Mouse (Mus musculus) fibroblast of lung, adult 2 months (primary cell): ENCODE measurements around the gene Hnf4a.

ENCODE experiments used
- DNase-seq: peaks from one replicate; pipeline ENCODE4 v3.0.0-alpha.2; 2011; ENCODE audit warnings: low read depth

Gene Hnf4a

GRCm38 (mm10) chr2:163548822-163549221 is 42.2 kb downstream of the Hnf4a start:
- DNase-seq = no peak

DNA sequence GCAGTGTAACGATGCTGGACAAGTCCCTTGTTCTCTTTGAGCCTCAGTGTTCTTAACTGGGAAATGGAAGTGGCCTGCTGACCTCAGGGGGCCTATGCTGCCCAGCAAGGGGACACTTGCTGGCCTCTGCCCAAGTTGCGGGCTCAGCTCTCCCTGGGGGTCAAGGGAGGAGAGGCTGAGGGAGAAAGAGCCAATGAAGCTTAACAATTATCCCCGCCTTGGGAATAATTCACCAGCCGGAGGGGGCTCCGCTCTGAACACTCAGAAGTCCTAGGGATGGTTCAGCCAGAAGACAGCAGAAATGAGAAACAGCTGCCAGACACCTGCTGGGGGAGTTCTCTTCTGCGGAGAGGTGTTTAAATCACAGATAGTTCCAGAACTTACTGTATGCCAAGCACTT is 43.2 kb downstream of the Hnf4a start:
- DNase-seq = no peak

DNA sequence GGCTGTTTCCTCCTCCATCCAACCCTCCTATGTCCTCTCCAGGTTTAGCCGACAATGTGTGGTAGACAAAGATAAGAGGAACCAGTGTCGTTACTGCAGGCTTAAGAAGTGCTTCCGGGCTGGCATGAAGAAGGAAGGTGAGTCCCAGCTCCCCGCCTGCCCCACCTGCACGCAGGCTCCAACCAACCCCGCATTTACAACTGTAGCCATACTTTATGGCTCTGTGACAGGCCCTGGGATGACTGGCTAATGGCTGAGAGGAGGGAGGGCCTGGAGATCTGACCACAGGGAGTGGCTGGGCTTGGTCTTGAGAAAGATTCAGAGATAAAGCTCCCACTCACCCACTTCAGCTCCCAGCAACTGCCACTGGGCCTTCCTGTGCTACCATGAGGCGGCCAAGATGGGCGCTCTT is 45.9 kb downstream of the Hnf4a start:
- DNase-seq = no peak

DNA sequence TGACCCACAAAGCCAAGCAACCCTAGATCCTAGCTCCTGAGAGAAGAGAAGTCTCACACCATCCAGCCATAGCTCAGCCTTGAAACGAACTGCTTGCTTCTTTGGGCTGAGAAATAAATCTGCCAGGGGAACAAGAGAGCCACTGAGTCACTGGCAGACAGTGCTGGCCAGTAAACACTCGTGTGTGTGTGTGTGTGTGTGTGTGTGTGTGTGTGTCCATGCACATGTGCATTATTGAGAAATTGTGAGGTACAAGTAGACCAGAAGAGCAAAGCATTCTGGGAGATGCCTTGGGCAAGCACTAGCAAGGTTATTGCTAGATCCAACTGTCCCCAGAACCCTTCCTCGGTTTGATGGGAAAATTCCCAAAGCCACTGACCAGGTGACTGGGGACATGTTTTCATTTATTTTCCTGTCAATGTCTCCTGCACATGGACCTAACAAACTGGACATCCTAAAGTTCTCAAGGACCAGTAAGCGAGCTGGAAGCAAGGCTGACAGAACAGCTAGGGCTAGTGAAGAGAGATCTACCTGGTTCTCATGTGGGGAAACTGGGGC is 47.9 kb downstream of the Hnf4a start:
- no peak for DNase-seq

GRCm38 (mm10) chr2:163554996-163555395 is 48.4 kb downstream of the Hnf4a start:
- no peak for DNase-seq

GRCm38 (mm10) chr2:163555417-163555816 is 48.8 kb downstream of the Hnf4a start:
- no peak for DNase-seq

DNA sequence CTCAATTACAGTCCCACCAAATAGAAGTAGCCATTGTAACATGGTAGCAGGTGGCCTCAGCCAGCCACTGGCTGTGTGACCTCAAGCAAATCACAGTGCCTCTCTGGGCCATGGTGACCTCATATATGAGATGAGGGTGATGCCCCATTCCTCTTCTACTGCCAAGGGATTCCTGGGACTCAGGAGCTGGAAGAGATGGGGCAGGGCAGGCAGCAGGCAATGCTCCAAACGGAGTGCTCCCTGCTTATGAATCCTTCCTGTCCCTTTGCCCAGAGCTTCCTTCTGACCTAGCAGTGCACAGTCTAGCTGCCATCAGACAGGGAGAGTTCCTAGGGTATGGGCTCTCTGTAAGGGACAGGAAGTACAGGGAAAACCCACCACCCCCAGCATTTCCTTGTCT is 51.9 kb downstream of the Hnf4a start:
- no peak for DNase-seq

DNA sequence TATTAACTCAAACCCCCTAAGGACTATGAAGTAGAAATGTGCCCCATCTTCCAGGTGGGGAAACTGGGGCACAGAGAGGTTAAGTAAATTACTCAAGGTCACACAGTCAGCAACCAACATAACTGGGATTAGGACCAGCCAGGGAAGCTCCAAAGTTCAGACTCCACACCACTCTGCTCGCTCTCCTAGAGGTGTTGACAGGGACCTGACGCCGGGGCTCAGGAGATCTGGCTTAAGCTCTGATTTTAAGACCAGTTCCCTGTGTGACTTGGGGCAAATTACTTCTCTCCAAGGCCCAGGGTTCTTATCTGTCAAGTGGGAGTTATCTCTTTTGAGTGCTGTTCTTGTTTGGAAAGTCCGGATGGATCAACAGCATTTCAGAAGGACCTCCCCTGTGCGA is 52.6 kb downstream of the Hnf4a start:
- no peak for DNase-seq

GRCm38 (mm10) chr2:163560247-163560646 is 53.6 kb downstream of the Hnf4a start:
- DNase-seq = no peak

GRCm38 (mm10) chr2:163561258-163561948 is 54.8 kb downstream of the Hnf4a start:
- no peak for DNase-seq

DNA sequence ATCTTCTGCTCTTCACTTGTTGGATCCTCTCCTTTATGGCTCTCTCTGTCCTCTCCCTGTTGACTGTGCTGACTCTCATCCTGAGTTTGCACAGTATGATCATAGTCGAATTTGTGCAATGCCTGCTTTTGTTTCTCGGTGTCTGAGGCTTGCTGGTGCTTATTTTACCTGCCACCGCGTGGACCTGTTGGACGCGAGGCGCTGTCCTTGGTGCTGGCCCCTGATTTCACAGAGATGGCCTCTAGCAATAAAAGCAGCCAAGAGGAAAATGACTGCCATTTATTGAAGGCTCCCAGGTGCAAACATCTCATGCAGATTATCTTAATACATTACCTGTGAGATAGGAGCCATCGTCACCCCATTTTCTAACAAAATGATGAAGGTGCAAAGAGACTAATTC is 58.0 kb downstream of the Hnf4a start:
- DNase-seq = no peak

DNA sequence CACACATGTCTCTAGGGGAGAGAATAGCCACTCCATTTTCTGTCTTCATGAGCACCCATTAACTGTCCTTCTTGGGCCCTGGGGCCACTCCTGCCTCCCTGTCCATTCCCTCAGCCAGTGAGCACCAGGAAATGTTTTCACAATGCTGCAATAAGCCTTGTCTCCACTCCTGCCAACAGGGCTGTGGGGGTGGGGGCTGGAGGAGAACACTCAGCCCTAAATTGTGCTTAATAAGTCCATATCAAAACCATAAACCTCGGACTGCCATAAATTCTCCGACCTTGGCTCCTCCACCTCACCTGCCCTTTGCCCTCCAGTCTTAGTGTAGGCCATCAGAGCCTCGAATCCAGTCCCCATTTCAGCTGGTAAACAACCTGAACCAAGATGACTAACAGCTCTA is 67.7 kb downstream of the Hnf4a start:
- DNase-seq = no peak

DNA sequence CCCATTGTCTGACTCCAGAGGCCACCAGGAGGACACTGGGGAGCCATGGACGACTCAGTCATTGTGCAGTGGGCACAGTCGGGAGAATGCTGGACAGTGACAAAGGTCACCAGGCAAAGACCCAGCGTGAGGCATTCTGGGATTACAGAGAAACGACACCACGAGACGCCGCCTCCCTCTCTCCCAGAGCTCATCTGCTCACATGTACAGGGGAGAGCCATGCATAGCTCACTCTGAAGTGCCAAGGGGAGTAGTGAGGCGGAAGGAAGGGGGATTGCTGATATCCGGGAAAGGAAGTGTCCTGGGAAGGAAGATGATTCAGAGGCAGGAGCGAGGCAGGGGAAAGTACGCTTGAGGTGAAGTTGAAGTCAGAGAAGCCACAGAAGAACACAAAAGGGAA is 68.6 kb downstream of the Hnf4a start:
- DNase-seq = no peak

DNA sequence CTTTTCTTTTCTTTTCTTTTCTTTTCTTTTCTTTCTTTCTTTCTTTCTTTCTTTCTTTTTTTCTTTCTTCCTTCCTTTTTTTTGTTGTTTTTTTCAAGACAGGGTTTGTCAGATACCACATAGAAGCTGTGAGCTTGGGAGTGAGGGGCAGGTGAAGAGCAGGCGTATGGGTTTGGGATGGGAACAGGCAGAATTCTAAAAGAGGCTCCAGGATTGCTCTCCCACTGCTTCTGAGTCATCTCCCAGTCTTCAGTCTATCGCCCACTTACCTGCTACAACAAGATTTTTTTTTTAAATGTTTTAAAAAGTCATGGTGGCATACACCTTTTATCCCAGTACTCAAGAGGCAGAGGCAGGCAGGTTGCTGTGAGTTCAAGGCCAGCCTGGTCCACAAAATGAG is 71.4 kb downstream of the Hnf4a start:
- no peak for DNase-seq

GRCm38 (mm10) chr2:163580069-163580945 is 73.7 kb downstream of the Hnf4a start:
- DNase-seq = peak; percentile 49

DNA sequence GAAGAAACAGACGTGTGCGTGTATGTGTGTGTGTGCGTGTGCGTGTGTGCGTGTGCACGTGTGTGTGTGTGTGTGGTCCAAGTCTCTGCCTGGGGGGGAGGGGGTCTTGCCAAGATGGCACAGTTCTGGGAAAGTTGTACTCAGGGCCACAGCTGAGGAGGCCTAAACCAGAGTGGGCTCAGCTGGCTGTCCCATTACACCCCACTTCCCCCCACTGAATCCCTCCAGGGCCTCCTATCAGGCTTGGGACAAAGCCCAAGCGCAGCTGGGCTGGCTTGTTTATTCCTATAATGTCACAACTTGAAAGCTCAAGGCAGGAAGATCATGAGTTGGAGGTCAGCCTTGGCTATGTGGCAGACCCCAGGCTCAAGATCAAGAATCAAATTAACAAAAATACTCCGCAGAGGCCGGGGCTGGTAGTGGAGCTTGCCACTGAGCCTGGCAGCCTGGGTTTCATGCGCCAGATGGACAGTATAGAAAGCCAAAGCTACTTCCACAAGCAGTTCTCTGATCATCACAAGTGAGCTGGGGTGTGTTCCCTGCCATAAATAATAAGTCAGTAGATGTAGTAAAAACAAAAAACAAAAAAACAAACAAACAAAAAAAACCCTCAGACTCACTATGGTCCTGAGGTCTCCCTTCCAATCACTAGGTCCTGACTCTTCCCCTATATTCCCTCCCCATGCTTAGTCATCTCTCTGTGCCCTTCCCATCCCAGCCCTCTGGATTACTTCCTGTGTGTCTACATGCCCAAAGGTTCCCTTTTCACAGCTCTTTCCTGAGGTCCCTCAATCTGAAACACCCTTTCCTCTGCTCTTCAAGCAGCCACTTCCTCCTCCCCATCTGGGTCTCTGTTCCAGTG is 76.8 kb downstream of the Hnf4a start:
- no peak for DNase-seq

GRCm38 (mm10) chr2:163584088-163584426 is 77.4 kb downstream of the Hnf4a start:
- no peak for DNase-seq

DNA sequence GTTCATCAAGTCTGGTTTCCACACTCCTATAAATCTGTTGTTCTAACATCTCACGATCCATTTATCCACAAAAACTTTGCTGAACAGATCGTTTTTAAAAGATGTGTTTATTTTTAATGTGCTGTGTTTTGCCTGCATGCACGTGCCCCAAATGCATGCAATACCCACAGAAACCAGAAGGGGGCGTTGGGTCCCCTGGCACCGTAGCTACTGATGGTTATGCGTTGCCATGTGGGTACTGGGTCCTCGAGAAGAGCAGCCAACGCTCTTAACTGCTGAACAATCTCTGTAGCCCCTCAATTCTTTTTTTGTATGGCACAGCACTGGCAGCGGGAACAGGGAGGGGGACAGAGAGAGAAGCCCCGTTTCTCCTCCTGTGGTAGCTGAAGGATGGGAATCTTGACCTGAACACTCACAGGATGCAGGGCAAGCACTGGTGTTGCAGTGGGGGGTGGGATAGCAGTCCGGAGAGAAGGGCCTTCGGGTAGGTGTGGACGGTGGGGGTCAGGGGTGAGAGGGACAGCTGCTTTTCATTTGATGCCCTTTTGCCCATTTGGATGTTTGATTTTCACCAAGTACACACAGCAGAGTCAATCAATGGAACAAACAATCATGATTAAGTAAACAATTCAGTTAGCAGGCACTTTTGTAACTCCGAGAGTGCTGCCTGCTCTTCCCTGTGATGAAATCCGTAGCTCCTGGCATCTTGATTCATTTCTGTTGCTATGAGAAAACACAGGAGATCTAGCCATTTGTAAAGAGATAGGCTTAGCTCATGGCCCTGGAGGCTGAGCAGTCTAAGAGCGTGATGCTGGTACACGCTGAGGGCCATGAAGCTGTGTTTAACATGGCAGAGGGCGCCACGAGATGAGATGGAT is 80.0 kb downstream of the Hnf4a start:
- DNase-seq = no peak

DNA sequence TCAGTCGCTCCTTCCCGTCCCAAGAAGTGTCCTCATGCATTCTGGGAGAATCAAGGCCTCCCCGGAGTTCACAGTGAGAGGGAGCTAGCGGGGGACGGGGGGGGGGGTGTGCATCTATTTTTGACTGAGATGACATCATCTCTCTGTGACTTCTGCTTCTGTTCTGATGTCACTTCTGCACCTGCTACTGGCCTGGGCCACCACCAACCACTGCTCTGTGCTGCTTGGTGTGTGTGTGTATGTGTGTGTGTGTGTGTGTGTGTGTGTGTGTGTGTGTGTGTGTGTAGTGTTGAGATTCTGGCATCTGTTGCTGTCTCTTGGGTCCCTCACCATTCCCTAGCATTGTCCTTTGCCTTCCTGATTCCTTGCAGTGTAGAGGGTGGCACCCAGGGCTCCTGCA is 80.9 kb downstream of the Hnf4a start:
- no peak for DNase-seq

- DNase-seq = no peak
Observed at GRCm38 (mm10) chr2:163590211-163590610, 83.6 kb downstream of the Hnf4a start.

DNA sequence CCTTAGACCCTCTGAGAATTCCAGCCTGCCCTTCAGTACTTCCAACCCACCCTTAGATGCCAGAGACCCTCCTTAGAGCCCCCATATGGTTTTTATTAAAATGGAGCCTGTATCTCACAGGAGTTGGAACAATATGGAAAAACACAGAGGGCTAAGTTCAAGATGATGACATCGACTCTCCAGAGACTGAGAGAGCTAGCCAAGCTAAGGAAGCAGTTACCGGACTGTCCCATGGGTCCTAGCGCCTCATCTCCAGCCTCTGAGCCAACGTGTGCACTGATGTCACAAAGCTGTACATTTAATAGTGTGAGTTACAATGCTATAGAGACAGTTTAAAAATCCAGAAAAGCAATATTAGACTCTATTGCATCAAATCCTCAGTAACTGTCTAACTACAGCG is 84.4 kb downstream of the Hnf4a start:
- no peak for DNase-seq
